Mouse (Mus musculus) liver, adult 2 months (tissue): ENCODE measurements at regions not wholly inside any gene's neighbourhood (a gene's known extent, or its start where the extent isn't known, plus 50 kb on each side); places are given as distances from the start of the nearest gene placed in this dataset.

Experiments used
- DNase-seq: peaks from one replicate; pipeline ENCODE4 v3.0.0-alpha.2; 2011; ENCODE audit warnings: low read depth, low spot score; ENCODE audit errors: extremely low read depth
- H3K27ac ChIP-seq: fragments of 200-500 bp; replicated peaks from 2 replicates; pipeline ENCODE4 v1.5.1; 2012; ENCODE audit warnings: low read depth, mild to moderate bottlenecking, control low read depth, inconsistent platforms, low read length; ENCODE audit not compliant: insufficient read depth
- H3K27me3 ChIP-seq: fragments of 200-500 bp; 2 replicates; pipeline ENCODE4 v1.6.1; 2012; ENCODE audit warnings: mild to moderate bottlenecking, moderate library complexity, low read length, inconsistent platforms; ENCODE audit not compliant: control insufficient read depth, insufficient read depth
- H3K36me3 ChIP-seq: fragments of 200-500 bp; 2 replicates; pipeline ENCODE4 v1.6.1; 2012; ENCODE audit warnings: low read length, inconsistent platforms; ENCODE audit not compliant: control insufficient read depth, insufficient read depth
- H3K4me1 ChIP-seq: fragments of 200-500 bp; 2 replicates; pipeline ENCODE4 v1.6.1; 2011; ENCODE audit warnings: low read length; ENCODE audit not compliant: control insufficient read depth, insufficient read depth
- H3K4me3 ChIP-seq: fragments of 200-500 bp; 2 replicates; pipeline ENCODE4 v1.5.1; 2011; ENCODE audit warnings: low read depth, mild to moderate bottlenecking, control low read depth, low read length, moderate library complexity; ENCODE audit not compliant: insufficient read depth
- H3K79me2 ChIP-seq: fragments of 200-500 bp; 2 replicates; pipeline ENCODE4 v1.6.1; 2012; ENCODE audit warnings: inconsistent platforms, mild to moderate bottlenecking, low read length, moderate library complexity; ENCODE audit not compliant: control insufficient read depth, insufficient read depth
- H3K9ac ChIP-seq: fragments of 200-500 bp; 2 replicates; pipeline ENCODE4 v1.6.1; 2012; ENCODE audit warnings: low read depth, mild to moderate bottlenecking, control low read depth, inconsistent platforms, low read length
- CTCF ChIP-seq: fragments of 200-500 bp; IDR thresholded peaks from 2 replicates; pipeline ENCODE4 v1.5.1; 2011; ENCODE audit warnings: low read depth, low read length, control low read depth
- POLR2A ChIP-seq: fragments of 200-500 bp; IDR thresholded peaks from 2 replicates; pipeline ENCODE4 v1.6.1; 2011; ENCODE audit warnings: low read length, control low read depth; ENCODE audit not compliant: insufficient read depth; ENCODE audit errors: extremely low read depth
- WGBS: fragments of 180-500 bp; shearing (Covaris S2); methylation state at CpG from one replicate; pipeline ENCODE4 v1.1.7; 2018; 5-methylcytosine and 5-hydroxymethylcytosine counted together

DNA sequence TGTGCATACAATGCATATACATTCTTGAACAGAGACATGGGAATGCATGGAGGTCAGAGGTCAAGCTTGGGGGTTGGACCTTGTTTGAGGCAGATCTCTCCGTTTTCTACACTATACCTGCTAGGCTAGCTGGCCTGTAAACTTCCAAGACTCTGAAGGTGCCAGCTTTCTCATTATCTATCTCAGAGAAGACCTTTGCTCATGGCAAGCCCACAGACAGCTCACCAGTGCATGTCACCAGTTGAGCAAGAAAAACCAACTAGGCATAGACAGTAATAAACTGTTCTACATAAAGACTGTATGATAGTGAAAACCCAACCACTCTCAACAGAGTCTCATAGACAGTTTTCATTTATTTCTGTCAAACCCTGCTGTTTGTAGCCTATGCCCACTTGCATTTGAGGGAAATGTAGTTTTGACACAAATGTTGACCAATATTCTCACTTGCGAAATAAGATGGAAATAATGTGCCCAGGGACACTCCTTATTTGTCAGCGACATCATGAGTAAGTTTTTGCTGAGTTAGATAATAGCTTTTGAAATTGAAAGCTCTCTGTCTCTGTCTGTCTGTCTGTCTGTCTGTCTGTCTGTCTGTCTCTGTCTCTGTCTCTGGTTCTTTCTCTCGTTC, 96.6 kb downstream of the E030025P04Rik start:
- no peak for DNase-seq
- no peaks in the 10 kb centered on the region for H3K27me3 ChIP-seq
- no peaks in the 10 kb centered on the region for H3K4me1 ChIP-seq
- H3K79me2 ChIP-seq = no peaks in the 10 kb centered on the region
- no peak overlapping the region for H3K4me3 ChIP-seq
- WGBS = 83% methylated on average over 4 of the region's 4 CpGs
- no peak overlapping the region for H3K27ac ChIP-seq
- TF ChIP-seq POLR2A (no peak), CTCF (no peak)
- no peaks in the 10 kb centered on the region for H3K36me3 ChIP-seq
- H3K9ac ChIP-seq = no peak overlapping the region

DNA sequence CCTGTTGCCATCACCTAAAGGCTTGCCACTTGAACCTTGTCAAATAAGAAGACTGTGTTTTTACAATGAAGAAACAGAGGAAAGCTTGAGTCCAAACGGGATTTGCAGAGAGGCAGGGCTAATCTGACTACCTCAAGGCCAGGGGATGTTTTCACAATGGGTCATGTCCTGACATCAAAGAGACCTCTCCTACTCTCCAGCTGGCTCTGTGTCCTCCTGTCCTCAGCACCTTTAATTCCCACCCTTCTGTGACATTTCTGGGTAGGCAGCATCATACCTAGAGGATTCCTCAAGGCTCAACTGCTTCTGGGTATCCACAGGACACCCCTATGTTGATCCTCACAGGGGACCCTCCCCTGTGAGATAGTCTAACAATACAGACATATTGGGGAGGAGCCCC, 97.7 kb downstream of the E030025P04Rik start:
- WGBS = 0% methylated on average over 1 of the region's 1 CpGs
- DNase-seq = no peak
- no peaks in the 10 kb centered on the region for H3K4me1 ChIP-seq
- TF ChIP-seq POLR2A (no peak), CTCF (no peak)
- no peaks in the 10 kb centered on the region for H3K27me3 ChIP-seq
- H3K36me3 ChIP-seq = no peaks in the 10 kb centered on the region
- no peak overlapping the region for H3K4me3 ChIP-seq
- no peaks in the 10 kb centered on the region for H3K79me2 ChIP-seq
- no peak overlapping the region for H3K9ac ChIP-seq
- H3K27ac ChIP-seq = no peak overlapping the region

DNA sequence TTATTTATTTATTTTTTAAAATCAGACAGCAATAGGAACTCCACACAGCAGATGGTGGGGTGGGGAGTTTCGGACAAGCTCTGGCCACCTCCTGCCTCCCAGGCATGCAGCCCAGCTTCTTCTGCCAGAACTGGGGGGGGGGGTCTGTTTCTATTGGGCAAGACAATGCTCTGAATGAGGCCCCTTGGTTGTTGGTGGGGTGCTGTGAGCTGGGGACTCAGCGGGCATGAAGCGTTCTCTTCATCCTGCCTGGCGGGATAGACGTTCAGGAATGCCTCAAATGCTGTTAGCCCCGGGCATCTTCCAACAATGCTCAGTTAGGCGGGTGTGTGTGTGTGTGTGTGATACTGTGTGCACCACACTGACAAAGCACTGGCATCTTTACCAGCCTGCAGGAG, 103.7 kb downstream of the E030025P04Rik start:
- TF ChIP-seq CTCF = no peak
- TF ChIP-seq POLR2A = no peak
- H3K79me2 ChIP-seq = no peaks in the 10 kb centered on the region
- no peak for DNase-seq
- WGBS = 77% methylated on average over 7 of the region's 7 CpGs
- 0 out of 2 replicates have a peak, but pooled peaks cover 2% of the 10 kb centered on the region for H3K27me3 ChIP-seq
- no peaks in the 10 kb centered on the region for H3K4me1 ChIP-seq
- H3K27ac ChIP-seq = no peak overlapping the region
- no peaks in the 10 kb centered on the region for H3K36me3 ChIP-seq
- H3K4me3 ChIP-seq = no peak overlapping the region
- no peak overlapping the region for H3K9ac ChIP-seq

DNA sequence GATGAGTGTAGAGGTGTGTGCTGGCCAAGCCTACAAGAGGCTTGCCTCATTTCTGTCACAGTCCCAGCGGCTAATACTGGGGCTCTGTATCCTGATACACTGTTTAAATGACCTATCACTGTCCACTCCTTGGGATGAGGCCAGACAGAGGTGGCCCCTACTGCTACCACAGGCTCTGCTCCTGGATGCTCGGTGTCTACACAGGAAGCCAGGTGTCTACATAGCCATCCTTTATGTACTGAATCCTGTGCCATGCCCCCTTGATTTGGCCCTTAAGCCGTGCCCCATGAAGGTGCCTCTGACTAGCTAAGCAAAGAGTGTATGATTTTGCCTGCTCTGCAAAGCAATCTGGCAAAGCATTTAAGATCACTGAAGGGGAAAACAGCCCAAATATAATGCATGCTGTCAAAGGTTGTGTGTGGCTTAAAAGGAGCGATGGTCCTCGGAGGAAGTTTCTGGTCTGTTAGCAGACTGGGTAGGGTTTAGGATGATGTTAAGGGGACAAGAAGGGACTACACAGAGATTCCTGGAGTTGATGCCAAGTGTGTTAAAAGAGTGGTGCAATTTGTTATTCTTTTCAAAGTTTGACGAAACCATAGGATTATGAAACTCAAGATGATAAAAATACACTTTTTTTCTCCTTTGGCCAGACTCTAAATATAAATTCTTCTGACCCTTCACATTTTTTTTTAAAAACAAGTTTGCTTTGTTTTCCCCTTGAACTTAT, 104.2 kb downstream of the E030025P04Rik start:
- DNase-seq = no peak
- 81% methylated on average over 6 of the region's 6 CpGs for WGBS
- H3K36me3 ChIP-seq = no peaks in the 10 kb centered on the region
- TF ChIP-seq POLR2A = no peak
- no peak for TF ChIP-seq CTCF
- no peaks in the 10 kb centered on the region for H3K79me2 ChIP-seq
- H3K27me3 ChIP-seq = 0 out of 2 replicates have a peak, but pooled peaks cover 2% of the 10 kb centered on the region
- no peak overlapping the region for H3K4me3 ChIP-seq
- no peak overlapping the region for H3K27ac ChIP-seq
- H3K9ac ChIP-seq = no peak overlapping the region
- H3K4me1 ChIP-seq = no peaks in the 10 kb centered on the region

DNA sequence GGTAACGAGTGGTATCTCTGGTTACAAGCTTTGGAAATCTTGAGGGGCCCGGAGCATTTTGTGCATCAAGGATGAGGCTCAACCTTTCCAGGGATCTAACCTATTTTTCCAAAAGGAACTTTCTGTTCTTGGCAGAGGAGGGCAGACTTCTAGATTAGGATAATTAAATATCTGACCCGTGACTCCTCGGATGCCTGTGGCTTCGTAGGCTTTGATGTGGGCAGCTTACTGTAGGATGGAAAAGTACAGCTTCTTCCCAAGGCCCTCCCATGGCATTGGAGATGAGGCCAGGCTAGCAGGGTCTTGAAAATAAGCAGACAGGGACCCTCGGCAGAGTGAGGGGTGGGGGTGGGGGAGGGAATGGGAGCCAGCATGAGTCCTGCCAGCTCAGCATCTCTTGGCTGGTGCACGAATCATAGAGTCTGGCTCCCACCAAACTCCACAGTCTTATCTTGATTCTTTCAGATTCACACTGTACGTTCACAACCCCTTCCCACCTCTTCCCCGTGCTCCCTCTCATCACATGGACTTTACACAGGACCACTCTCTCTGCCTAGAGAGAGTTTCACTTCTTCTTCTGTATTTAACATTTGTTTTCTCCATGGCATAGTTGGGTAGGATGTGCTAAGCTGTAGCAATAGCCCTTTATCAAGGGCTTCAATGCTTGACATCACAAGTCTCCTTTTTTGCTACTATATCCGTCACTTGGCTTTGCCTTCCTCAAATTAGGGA, 104.9 kb downstream of the E030025P04Rik start:
- H3K27me3 ChIP-seq = 0 out of 2 replicates have a peak, but pooled peaks cover 2% of the 10 kb centered on the region
- H3K79me2 ChIP-seq = no peaks in the 10 kb centered on the region
- WGBS = 80% methylated on average over 10 of the region's 10 CpGs
- no peak for DNase-seq
- H3K4me3 ChIP-seq = no peak overlapping the region
- H3K36me3 ChIP-seq = no peaks in the 10 kb centered on the region
- no peak for TF ChIP-seq CTCF
- no peak for TF ChIP-seq POLR2A
- H3K9ac ChIP-seq = no peak overlapping the region
- no peaks in the 10 kb centered on the region for H3K4me1 ChIP-seq
- H3K27ac ChIP-seq = no peak overlapping the region

DNA sequence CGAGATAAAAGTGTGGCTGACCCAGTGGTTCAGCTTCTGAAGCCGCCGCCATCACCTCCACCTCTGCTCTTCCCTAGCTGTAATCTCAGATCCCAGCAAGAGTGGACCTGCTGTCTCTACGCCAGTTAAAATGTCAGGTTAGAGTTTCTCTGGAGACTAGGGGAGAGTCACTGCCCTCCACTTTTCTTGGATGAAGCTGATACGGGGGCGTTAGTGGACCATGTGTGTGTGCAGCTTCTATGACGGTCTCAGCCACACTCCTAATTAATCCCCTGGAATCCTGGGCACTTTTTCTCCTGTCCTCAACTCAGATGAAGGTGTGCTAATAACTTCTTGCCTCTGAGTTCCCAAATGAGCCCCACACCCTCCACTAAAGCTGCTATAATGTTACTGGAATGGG, 106.0 kb downstream of the E030025P04Rik start:
- DNase-seq = no peak

More for the DNA sequence above, 106.0 kb downstream of the E030025P04Rik start:
- Histone ChIP-seq H3K27me3 (0 out of 2 replicates have a peak, but pooled peaks cover 2% of the 10 kb centered on the region), H3K4me1 (no peaks in the 10 kb centered on the region), H3K79me2 (no peaks in the 10 kb centered on the region), H3K4me3 (no peak overlapping the region), H3K27ac (no peak overlapping the region), H3K9ac (no peak overlapping the region), H3K36me3 (no peaks in the 10 kb centered on the region)
- no peak for TF ChIP-seq CTCF
- TF ChIP-seq POLR2A = no peak
- WGBS = 87% methylated on average over 7 of the region's 7 CpGs
